In the genomic region with DNA sequence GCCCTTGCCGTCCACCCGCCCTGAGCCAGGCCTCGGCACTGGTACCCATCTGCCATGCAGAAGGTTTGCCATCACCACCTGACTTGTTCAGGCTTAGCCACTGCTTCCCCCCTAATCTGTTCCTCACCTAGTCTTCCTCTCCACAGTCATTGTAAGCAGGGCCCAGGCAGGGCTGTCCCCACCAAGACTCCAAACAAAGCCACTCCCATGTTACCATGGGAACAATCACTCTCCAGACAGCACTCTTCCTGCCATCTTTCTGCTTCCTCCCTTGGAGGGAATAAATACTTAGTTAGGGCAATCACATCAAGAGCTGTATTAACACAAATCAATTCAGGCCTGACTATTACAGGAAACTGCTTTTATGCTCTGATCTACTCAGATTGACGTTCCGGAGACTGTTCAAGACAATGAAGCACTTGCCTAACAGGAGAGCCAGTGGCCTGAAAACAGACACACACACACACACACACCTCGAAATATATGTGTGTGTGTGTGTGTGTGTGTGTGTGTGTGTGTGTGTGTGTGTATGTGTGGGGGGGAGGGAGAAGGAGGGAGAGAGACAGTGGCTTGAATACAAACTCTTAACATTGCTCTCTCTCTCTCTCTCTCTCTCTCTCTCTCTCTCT, we compare ENCODE assay signal across 9 mouse cellular contexts. TPM values are rescaled to one million over a fixed set of nuclear protein-coding genes. Genes with fewer than 3 reads are reported as not detected.
DNase-seq lines count a peak whose midpoint lies in the region; ATAC-seq lines count a peak whose summit lies in the region.
"Had no signal": no experiment of that assay in that cellular context is flagged by ENCODE, and none has a peak within 500 bp of the region (broad histone marks: within the 10 kb centered on the region; RNA-seq: fewer than 3 reads in every experiment).

No protein-coding gene starts in this region.

- peak; percentile 36 to 43 for DNase-seq in cerebellum, postnatal 10 days
- DNase-seq in cerebellum, postnatal 4 days (ENCODE audit: low spot score in 2 of 2): no peak
- peak; percentile 17 to 56 for DNase-seq in heart, adult 9 months (ENCODE audit: low spot score in 2 of 2)
- DNase-seq in ovary, postnatal 14 days (ENCODE audit: low spot score): no peak
- no peak for DNase-seq in layer of hippocampus, adult 9-11 months
- no peak for DNase-seq in testis, postnatal 10 days (ENCODE audit: low spot score)

- no peaks in the 10 kb centered on the region for H3K27me3 ChIP-seq in kidney, embryonic 14.5 days (ENCODE audit: control insufficient read depth, insufficient read depth, low read length)

- no peak overlapping the region for H3K4me2 ChIP-seq in kidney, embryonic 14.5 days (replicated peaks; ENCODE audit: low read depth, low read length)

- peak; percentile 92 for ATAC-seq in kidney, embryonic 14.5 days (ENCODE audit: low FRiP score, low TSS enrichment)
- peak; percentile 98 for ATAC-seq in megakaryocyte-erythroid progenitor cell, adult 5-6 weeks (replicated peaks; ENCODE audit: low FRiP score, low TSS enrichment, poor library complexity, severe bottlenecking)

- no peak overlapping the region for H3K9ac ChIP-seq in kidney, embryonic 14.5 days (ENCODE audit: low read depth, low read length)

- H3K9me3 ChIP-seq in kidney, embryonic 14.5 days (ENCODE audit: control insufficient read depth, low read length): no peaks in the 10 kb centered on the region

- H3K4me1 ChIP-seq in kidney, embryonic 14.5 days (ENCODE audit: control insufficient read depth, insufficient read depth, low read length): no peaks in the 10 kb centered on the region

- H3K36me3 ChIP-seq in kidney, embryonic 14.5 days (ENCODE audit: control insufficient read depth, insufficient read depth, low read length): no peaks in the 10 kb centered on the region

- 45% methylated on average over 6 of the region's 6 CpGs for WGBS in kidney, embryonic 14.5 days

- H3K27ac ChIP-seq in kidney, embryonic 14.5 days (ENCODE audit: low read depth, low read length): no peak overlapping the region

- no peak overlapping the region for H3K4me3 ChIP-seq in kidney, embryonic 14.5 days (ENCODE audit: low read length)

RNA-seq across cellular contexts. Expression of a gene that starts 10.9 kb away (rescaled TPM):
- 2.1 and 2.8 TPM in 2 replicates for polyA plus RNA-seq in kidney, embryonic 14.5 days (2014; fragmentation: Nextera tagmentation; extraction: Ambion mirVana)
- not detected in 2 replicates for total RNA-seq in megakaryocyte-erythroid progenitor cell, adult 5-6 weeks (2014; fragmentation: Nextera tagmentation)
- not detected in 2 replicates for total RNA-seq in megakaryocyte-erythroid progenitor cell, adult 5-6 weeks (2017)
- polyA plus RNA-seq: C2C12 had no signal

RNA-seq across cellular contexts. Expression of a gene that starts 56.4 kb away (rescaled TPM):
- not detected in 2 replicates for polyA plus RNA-seq in kidney, embryonic 14.5 days (2014; fragmentation: Nextera tagmentation; extraction: Ambion mirVana)
- not detected in 2 replicates for total RNA-seq in megakaryocyte-erythroid progenitor cell, adult 5-6 weeks (2014; fragmentation: Nextera tagmentation)
- total RNA-seq in megakaryocyte-erythroid progenitor cell, adult 5-6 weeks (2017): not detected in 2 replicates
- polyA plus RNA-seq: C2C12 had no signal

Comparison
In these comparisons a context has a peak if more than half of its experiments do, and no peak if none do; other contexts are left out.
1. DNase-seq: peak in cerebellum, postnatal 10 days (2 of 2) and heart, adult 9 months (2 of 2); none in cerebellum, postnatal 4 days (0 of 2), ovary, postnatal 14 days (single experiment), layer of hippocampus, adult 9-11 months (single experiment) and testis, postnatal 10 days (single experiment).